Mouse (Mus musculus): ENCODE data around the gene Sfmbt1.

- TF ChIP-seq ZNF384 (IDR thresholded peaks at IDR 0.05; ENCODE audit: low read depth, low read length) = no peak
- no peak for TF ChIP-seq HCFC1 (IDR thresholded peaks at IDR 0.05; ENCODE audit: borderline replicate concordance, insufficient read depth, low read length)
- TF ChIP-seq MAFK (IDR thresholded peaks at IDR 0.05; ENCODE audit: insufficient read depth, low read depth, low read length) = no peak
These were observed 111.8 kb downstream of the Sfmbt1 start for GRCm38 (mm10) chr14:30826174-30827140.

Data from ES-E14 (cell line).